Mouse (Mus musculus) stomach, embryonic 14.5 days (tissue): ENCODE measurements around the gene App. TPM values are rescaled to one million over a fixed set of nuclear protein-coding genes. Genes with fewer than 3 reads are reported as not detected.

Experiments
- ATAC-seq: fragments of 200-750 bp; cut with Nextera tagmentation; 2 replicates; pipeline ENCODE4 v1.8.0; 2017; ENCODE audit warnings: low read depth, moderate TSS enrichment; ENCODE audit not compliant: insufficient number of reproducible peaks, insufficient read depth, low FRiP score
- H3K27ac ChIP-seq: fragments of 300-500 bp; sonication (generic); 2 replicates; pipeline ENCODE4 v1.5.1; 2014; ENCODE audit warnings: mild to moderate bottlenecking, low read length, moderate library complexity, mixed read lengths
- H3K27me3 ChIP-seq: fragments of 300-500 bp; sonication (generic); 2 replicates; pipeline ENCODE4 v1.6.1; 2014; ENCODE audit warnings: low read length, control low read depth, mixed read lengths; ENCODE audit not compliant: control insufficient read depth, insufficient read depth
- H3K36me3 ChIP-seq: fragments of 300-500 bp; sonication (generic); 2 replicates; pipeline ENCODE4 v1.6.1; 2014; ENCODE audit warnings: mild to moderate bottlenecking, control low read depth, low read length, moderate library complexity, mixed read lengths; ENCODE audit not compliant: control insufficient read depth, insufficient read depth
- H3K4me1 ChIP-seq: fragments of 300-500 bp; sonication (generic); 2 replicates; pipeline ENCODE4 v1.6.1; 2014; ENCODE audit warnings: low read length, control low read depth, mixed read lengths; ENCODE audit not compliant: control insufficient read depth, insufficient read depth
- H3K4me2 ChIP-seq: fragments of 300-500 bp; sonication (generic); replicated peaks from 2 replicates; pipeline ENCODE4 v1.6.1; 2014; ENCODE audit warnings: low read depth, low read length, control low read depth
- H3K4me3 ChIP-seq: fragments of 300-500 bp; sonication (generic); 2 replicates; pipeline ENCODE4 v1.5.1; 2014; ENCODE audit warnings: low read depth, low read length, control low read depth
- H3K9ac ChIP-seq: fragments of 300-500 bp; sonication (generic); replicated peaks from 2 replicates; pipeline ENCODE4 v1.6.1; 2014; ENCODE audit warnings: low read depth, mild to moderate bottlenecking, control low read depth, low read length, moderate library complexity, mixed read lengths
- H3K9me3 ChIP-seq: fragments of 300-500 bp; sonication (generic); 2 replicates; pipeline ENCODE4 v1.6.1; 2016; ENCODE audit warnings: low read depth, low read length, control low read depth; ENCODE audit not compliant: control insufficient read depth
- WGBS: fragments of 180-500 bp; shearing (Covaris S2); extraction: QIAGEN DNeasy Blood & Tissue Kit; methylation state at CpG from one replicate; pipeline ENCODE4 v1.1.7; 2014; 5-methylcytosine and 5-hydroxymethylcytosine counted together
- polyA plus RNA-seq: library from polyadenylated mRNA; unstranded; fragments of >200 nt; fragmentation: Nextera tagmentation; extraction: Ambion mirVana; gene quantifications from 2 replicates; pipeline ENCODE4 v1.2.1, GENCODE M21; 2014

The App gene
- polyA plus RNA-seq, 1 experiment from 2014 or later: 160 TPM

DNA sequence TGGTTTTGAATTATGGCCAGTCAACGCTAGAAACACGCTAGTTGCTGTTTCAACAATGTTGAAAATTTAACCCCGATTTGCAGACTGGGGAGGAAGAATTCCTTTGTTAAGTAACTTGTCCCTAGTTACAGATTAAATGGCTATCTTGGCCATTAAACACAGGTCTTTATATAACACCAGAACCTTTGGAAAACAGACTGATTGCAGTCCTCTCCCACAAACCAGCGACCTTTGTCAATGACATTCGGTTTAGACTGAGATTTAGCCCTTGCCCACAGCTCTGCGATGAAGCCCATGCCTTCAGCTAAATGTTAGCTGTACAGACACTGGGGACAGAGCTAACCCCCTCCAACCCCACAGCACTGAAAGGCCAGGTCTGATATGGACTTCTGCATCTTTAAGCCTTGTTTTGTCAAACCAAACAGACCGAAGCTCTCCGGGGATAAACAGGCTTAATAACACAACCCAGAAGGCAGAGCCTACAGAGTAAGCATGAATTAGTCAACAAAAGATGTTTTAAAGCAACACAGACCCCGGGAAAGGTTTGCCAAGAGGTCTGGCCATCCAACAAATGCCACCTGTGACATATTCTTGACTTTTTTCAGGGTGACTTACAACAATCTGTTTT is 152.8 kb downstream of the App start:
- no peak overlapping the region for H3K27ac ChIP-seq
- H3K36me3 ChIP-seq: peaks cover 9% of the 10 kb centered on the region
- H3K27me3 ChIP-seq: no peaks in the 10 kb centered on the region
- no peaks in the 10 kb centered on the region; the same call in 1 of the 2 replicates for H3K9me3 ChIP-seq
- H3K4me2 ChIP-seq: no peak overlapping the region
- H3K4me1 ChIP-seq: no peaks in the 10 kb centered on the region
- no peak overlapping the region for H3K9ac ChIP-seq
- 71% methylated on average over 9 of the region's 9 CpGs for WGBS
- no peak for ATAC-seq
- H3K4me3 ChIP-seq: no peak overlapping the region

DNA sequence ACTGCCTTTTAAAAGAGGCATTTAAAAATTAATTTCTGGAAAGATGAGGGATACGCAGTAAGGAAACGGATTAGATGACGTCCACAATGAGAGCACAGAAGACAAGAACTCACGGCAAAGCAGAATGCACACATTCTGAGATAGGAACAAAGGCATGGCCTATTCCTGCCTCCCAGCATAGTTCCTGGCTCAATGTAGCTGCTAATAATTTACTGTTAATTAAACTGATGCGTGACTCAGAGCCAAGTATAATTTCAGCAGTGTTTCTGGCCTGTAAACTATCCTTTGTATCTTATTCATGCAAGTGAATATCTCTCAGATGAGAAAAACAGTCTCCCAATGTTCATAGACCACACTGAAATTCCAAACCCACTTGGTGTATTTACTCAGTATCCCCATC is 154.3 kb downstream of the App start:
- Histone ChIP-seq H3K4me2 (no peak overlapping the region), H3K4me1 (no peaks in the 10 kb centered on the region), H3K36me3 (peaks cover 10% of the 10 kb centered on the region), H3K4me3 (no peak overlapping the region), H3K9me3 (no peaks in the 10 kb centered on the region), H3K27me3 (no peaks in the 10 kb centered on the region), H3K27ac (no peak overlapping the region), H3K9ac (no peak overlapping the region)
- WGBS: 81% methylated on average over 5 of the region's 5 CpGs
- no peak for ATAC-seq

DNA sequence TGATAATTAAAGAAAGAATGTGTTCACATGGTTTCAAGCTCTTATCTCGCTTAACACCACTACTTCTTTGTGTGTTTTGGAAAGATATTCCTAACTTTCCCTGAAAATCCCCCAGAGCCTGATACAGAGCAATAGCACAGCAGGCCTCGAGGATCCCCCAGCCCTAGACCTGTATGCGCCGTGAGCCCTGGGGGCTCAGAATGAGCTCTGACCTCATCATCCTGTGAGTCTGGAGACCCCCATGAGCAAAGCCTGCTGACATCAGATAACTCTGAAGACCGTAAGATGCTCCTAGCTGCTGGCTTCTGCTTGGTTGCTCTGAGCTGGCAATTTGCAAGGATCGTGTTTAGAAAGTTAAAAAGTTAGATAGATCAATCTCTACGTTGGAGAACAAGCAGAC is 155.7 kb downstream of the App start:
- no peak for ATAC-seq
- WGBS: 78% methylated on average over 7 of the region's 7 CpGs
- Histone ChIP-seq H3K9me3 (no peaks in the 10 kb centered on the region), H3K9ac (no peak overlapping the region), H3K36me3 (peaks cover 22% of the 10 kb centered on the region), H3K4me1 (no peaks in the 10 kb centered on the region), H3K4me2 (no peak overlapping the region), H3K27ac (no peak overlapping the region), H3K27me3 (no peaks in the 10 kb centered on the region), H3K4me3 (no peak overlapping the region)

DNA sequence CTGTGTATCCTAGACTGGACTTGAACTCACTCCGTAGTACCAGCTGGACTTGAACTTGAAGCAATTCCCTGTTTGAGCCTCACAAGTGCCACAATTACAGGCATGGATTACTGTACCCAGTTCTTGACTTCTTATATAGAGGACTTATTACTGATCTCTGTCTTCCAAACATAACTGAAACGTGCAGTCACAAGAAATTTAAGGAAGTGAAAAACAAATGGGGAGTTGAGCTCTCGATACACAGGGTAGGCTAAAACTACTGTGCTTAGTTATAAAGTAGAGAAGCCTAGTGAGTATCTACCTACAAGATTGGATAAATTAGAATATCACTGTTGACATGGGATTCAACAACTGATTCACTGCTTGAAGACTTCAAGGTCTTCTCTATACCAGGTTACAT is 160.9 kb downstream of the App start:
- H3K36me3 ChIP-seq: peaks cover 27% of the 10 kb centered on the region

DNA sequence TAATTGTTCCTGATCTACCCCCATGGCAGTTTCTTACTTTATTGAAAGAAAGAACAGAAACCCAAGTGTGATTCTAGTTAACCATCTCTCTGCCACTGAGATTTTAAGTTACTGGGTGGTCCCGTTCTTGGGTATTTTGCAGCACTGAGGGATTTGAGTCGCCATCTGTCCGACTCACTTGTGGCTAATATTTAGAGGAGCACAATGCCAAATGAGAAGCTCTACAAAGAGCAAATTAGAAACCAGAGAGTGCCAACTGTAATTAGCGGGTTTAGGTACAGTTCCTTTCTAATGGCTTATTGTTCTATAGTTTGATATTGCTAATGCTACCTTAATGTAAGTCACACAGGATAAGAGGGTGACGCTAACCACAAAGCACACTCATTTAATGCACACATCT is 161.4 kb downstream of the App start:
- Histone ChIP-seq H3K27ac (no peak overlapping the region), H3K9me3 (no peaks in the 10 kb centered on the region), H3K27me3 (no peaks in the 10 kb centered on the region), H3K9ac (no peak overlapping the region), H3K4me3 (no peak overlapping the region), H3K4me1 (no peaks in the 10 kb centered on the region), H3K4me2 (no peak overlapping the region), H3K36me3 (peaks cover 27% of the 10 kb centered on the region)
- no peak for ATAC-seq
- WGBS: 94% methylated on average over 5 of the region's 5 CpGs

More for the DNA sequence above, 160.9 kb downstream of the App start:
- ATAC-seq: no peak
- Histone ChIP-seq H3K27ac (no peak overlapping the region), H3K9ac (no peak overlapping the region), H3K4me2 (no peak overlapping the region), H3K4me3 (no peak overlapping the region), H3K27me3 (no peaks in the 10 kb centered on the region), H3K9me3 (no peaks in the 10 kb centered on the region), H3K4me1 (no peaks in the 10 kb centered on the region)
- 92% methylated on average over 3 of the region's 3 CpGs for WGBS

DNA sequence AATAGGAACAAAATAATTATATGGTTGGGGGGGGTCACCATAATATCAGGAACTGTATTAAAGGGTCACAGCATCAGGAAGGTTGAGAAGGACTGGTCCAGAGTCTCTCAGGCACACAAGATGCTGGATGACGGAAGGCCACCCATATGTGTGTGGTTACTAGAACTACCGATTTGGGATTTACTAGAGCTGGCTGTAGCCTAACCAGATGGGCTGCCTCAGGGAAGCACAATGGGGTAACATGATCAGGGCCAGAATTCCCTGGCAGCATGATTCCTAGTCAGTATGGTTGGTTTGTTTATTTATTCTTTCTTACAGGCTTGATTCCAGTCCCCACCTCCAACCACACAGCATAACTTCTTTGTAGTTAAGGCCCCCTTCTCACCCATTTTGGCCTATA is 162.9 kb downstream of the App start:
- H3K36me3 ChIP-seq: peaks cover 27% of the 10 kb centered on the region
- no peak overlapping the region for H3K27ac ChIP-seq
- no peak overlapping the region for H3K4me3 ChIP-seq
- H3K4me1 ChIP-seq: no peaks in the 10 kb centered on the region
- H3K9me3 ChIP-seq: no peaks in the 10 kb centered on the region
- H3K9ac ChIP-seq: no peak overlapping the region
- 81% methylated on average over 2 of the region's 2 CpGs for WGBS
- H3K4me2 ChIP-seq: no peak overlapping the region
- no peak for ATAC-seq
- H3K27me3 ChIP-seq: no peaks in the 10 kb centered on the region

DNA sequence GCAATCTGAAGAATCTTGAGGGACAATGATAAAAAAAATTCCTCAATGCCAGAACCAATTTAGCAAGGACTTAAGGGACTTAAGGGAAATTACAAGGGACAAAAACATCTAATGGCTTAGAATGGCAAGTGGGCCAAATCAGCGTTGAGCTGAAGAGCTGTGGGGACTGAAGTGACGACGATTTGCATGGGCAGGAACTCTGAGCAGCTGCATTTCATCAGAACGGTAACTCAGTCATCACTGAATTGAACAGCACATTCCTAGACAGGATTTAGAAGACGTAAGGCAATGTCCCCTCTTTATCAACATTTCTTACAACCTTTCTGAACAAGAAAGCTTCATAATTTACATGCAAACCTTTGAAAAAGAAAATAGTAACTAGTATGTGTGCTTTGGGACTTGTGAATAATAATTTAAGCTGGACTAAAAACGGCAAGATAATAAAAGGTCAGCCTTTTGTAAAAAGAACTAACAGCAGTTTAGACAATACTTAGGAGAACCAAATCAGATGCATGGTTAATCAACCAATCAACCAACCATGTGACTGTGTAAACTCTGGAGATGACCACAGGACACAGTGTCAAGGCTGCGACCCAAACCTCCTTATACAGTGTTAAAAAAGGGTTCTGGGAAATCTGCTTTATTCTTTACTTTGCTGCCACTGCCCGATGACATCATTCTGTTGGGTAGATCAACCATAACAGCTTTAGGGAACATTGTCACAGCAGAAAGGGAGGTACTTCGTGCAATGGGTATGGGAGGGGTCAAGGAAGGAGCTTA is 164.5 kb downstream of the App start:
- no peaks in the 10 kb centered on the region for H3K9me3 ChIP-seq
- no peak overlapping the region for H3K9ac ChIP-seq
- no peak overlapping the region for H3K4me3 ChIP-seq
- no peaks in the 10 kb centered on the region for H3K4me1 ChIP-seq
- no peak for ATAC-seq
- no peak overlapping the region for H3K27ac ChIP-seq
- H3K4me2 ChIP-seq: no peak overlapping the region
- H3K27me3 ChIP-seq: no peaks in the 10 kb centered on the region
- H3K36me3 ChIP-seq: peaks cover 15% of the 10 kb centered on the region
- WGBS: 65% methylated on average over 9 of the region's 9 CpGs

DNA sequence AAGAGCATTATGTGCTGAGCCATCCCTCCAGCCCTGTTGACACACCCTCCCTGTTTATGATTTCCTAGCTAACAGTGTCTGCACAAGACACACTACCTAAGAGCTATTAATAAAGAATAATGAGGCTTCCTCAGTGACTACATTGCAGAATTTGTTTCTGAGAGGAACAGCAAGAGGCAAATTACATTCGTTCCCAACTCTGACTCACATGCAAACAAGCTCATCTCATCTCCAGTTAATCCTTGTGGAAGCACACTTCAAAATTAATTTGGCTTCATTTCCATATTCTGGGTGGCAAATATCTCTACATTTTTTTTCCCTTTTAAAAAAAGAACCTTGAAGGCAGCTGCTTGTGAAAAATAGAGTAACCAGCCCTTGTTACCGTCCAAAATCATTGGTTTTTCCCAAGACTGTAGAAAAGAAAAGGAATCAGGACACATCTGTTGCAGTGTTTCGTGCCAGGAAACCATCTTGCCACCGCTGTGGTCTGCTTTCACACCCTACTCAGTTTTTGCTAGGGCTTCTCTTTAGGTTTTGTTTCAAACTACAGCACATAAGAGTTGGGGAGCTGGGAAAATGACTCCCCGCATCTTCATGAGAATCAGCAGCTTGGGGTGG is 171.5 kb downstream of the App start:
- ATAC-seq: no peak
- Histone ChIP-seq H3K4me3 (no peak overlapping the region), H3K9me3 (no peaks in the 10 kb centered on the region), H3K27ac (no peak overlapping the region), H3K27me3 (no peaks in the 10 kb centered on the region), H3K9ac (no peak overlapping the region), H3K36me3 (peaks cover 6% of the 10 kb centered on the region; the same call in 1 of the 2 replicates), H3K4me1 (no peaks in the 10 kb centered on the region), H3K4me2 (no peak overlapping the region)
- WGBS: 93% methylated on average over 5 of the region's 5 CpGs
